Comparison of ENCODE assay signal across 8 mouse cellular contexts in genomic region chr12:79089182-79089812, GRCm38 (mm10). TPM values are rescaled to one million over a fixed set of nuclear protein-coding genes. Genes with fewer than 3 reads are reported as not detected.
A peak's percentile ranks its signal among the peaks of the same experiment; 100 is the strongest.
DNase-seq lines count a peak whose midpoint lies in the region; ATAC-seq lines count a peak whose summit lies in the region.

Gene Pigh, minus strand, starts transcription at chr12:79089651.

- peak within 1 kb of the TSS; percentile 78 for H3K9ac ChIP-seq in intestine, embryonic 14.5 days (ENCODE audit: low read length)

- no peaks in the 10 kb centered on the region for H3K9me3 ChIP-seq in intestine, embryonic 14.5 days (ENCODE audit: control insufficient read depth, low read length)

- H3K27me3 ChIP-seq in intestine, embryonic 14.5 days (replicated peaks; ENCODE audit: control insufficient read depth, insufficient read depth, low read length): no peaks in the 10 kb centered on the region

- intact Hi-C loops in gastrocnemius, postnatal 14 days (cut with DNase I; ENCODE audit: low total_unique reads): no loop called here
- intact Hi-C loops in left cerebral cortex, postnatal 14 days (cut with DNase I): loop anchor here (2.0 kb wide), 1 partner anchor 170 kb away; no protein-coding TSS in a partner anchor

- DNase-seq in adrenal gland, adult (ENCODE audit: inconsistent age in 2 of 2, low spot score in 1 of 2): peak; percentile 88 to 94
- DNase-seq in embryo, embryonic 10.5 days (ENCODE audit: low spot score): peak; percentile 93
- DNase-seq in gastrocnemius, postnatal 14 days: peak; percentile 86
- DNase-seq in intestine, embryonic 14.5 days (ENCODE audit: low spot score): peak; percentile 90
- DNase-seq in left cerebral cortex, postnatal 14 days (ENCODE audit: low spot score in 2 of 2): peak; percentile 85 to 88
- DNase-seq in mesoderm, embryonic 11.5 days (ENCODE audit: low read depth, low spot score): peak; percentile 85
- DNase-seq in right cerebral cortex, postnatal 36 days (ENCODE audit: low spot score in 2 of 2): peak; percentile 73 to 74
- DNase-seq in yolk sac, embryonic 10.5 days (ENCODE audit: low spot score): peak; percentile 89

- peak within 1 kb of the TSS; percentile 84 for H3K4me3 ChIP-seq in intestine, embryonic 14.5 days (ENCODE audit: low read depth, low read length)

- H3K4me1 ChIP-seq in intestine, embryonic 14.5 days (replicated peaks; ENCODE audit: control insufficient read depth, insufficient read depth, low read length): no peaks in the 10 kb centered on the region

- peak; percentile 96 for ATAC-seq in intestine, embryonic 14.5 days (replicated peaks; ENCODE audit: low FRiP score, low TSS enrichment, low read depth)

- peaks cover 5% of the 10 kb centered on the region; the same call in 1 of the 2 replicates for H3K36me3 ChIP-seq in intestine, embryonic 14.5 days (ENCODE audit: control insufficient read depth, insufficient read depth, low read length)

- H3K27ac ChIP-seq in intestine, embryonic 14.5 days (ENCODE audit: low read depth): no peak within 1 kb of the TSS

- WGBS in intestine, embryonic 14.5 days: 2% methylated on average over 49 of the region's 53 CpGs

- H3K4me2 ChIP-seq in intestine, embryonic 14.5 days (ENCODE audit: low read length): peak within 1 kb of the TSS; percentile 45

RNA-seq across cellular contexts. Expression of gene Pigh, which starts in this region (rescaled TPM):
- 1 to 10 TPM; 1.9 to 2.9 TPM for total RNA-seq in gastrocnemius, postnatal 14 days (2021)
- 27.3 and 33.5 TPM in 2 replicates for polyA plus RNA-seq in intestine, embryonic 14.5 days (2014; fragmentation: Nextera tagmentation; extraction: Ambion mirVana)
- total RNA-seq in left cerebral cortex, postnatal 14 days (2021): 1 to 10 TPM; 8.8 to 9.5 TPM
